Mouse (Mus musculus) CH12.LX (cell line): ENCODE results near the gene Stt3b. TPM values are rescaled to one million over a fixed set of nuclear protein-coding genes. Genes with fewer than 3 reads are reported as not detected.
A peak's percentile ranks its signal among the peaks of the same experiment; 100 is the strongest.

ENCODE experiments used
- DNase-seq: peaks from one replicate; pipeline ENCODE4 v3.0.0-alpha.2; 2013; ENCODE audit errors: extremely low read depth
- H3K27ac ChIP-seq: 2 replicates; pipeline ENCODE4 v1.5.1; 2012; ENCODE audit warnings: low read depth, mild to moderate bottlenecking, control low read depth, moderate library complexity; ENCODE audit not compliant: insufficient read depth
- H3K27me3 ChIP-seq: replicated peaks from 2 replicates; pipeline ENCODE3; 2012; ENCODE audit warnings: inconsistent platforms
- H3K36me3 ChIP-seq, 2 experiments: replicated peaks in 1 of 2; 2 replicates each; pipeline versions ENCODE3 to v1.6.1; 2012; ENCODE audit warnings: inconsistent platforms in 1 of 2, low read length in 1 of 2, mild to moderate bottlenecking in 1 of 2, mixed read lengths in 1 of 2, moderate library complexity in 1 of 2; ENCODE audit not compliant: control insufficient read depth in 1 of 2, insufficient read depth in 1 of 2
- H3K4me1 ChIP-seq, 2 experiments: 2 replicates each; pipeline ENCODE4 v1.6.1; 2012; ENCODE audit warnings: inconsistent platforms in 1 of 2, moderate library complexity in 1 of 2; ENCODE audit not compliant: insufficient read depth in 2 of 2, control insufficient read depth in 1 of 2
- H3K4me2 ChIP-seq: 2 replicates; pipeline ENCODE4 v1.6.1; 2012; ENCODE audit warnings: low read depth, mild to moderate bottlenecking, control low read depth; ENCODE audit not compliant: poor library complexity, insufficient read depth, severe bottlenecking
- H3K4me3 ChIP-seq, 3 experiments: fragments of 150-350 bp in 1 of 3; sonication (generic) in 1 of 3; replicated peaks in 1 of 3; 2 replicates each; pipeline versions ENCODE3 to v1.5.1; 2011 to 2012; ENCODE audit warnings: low read depth in 2 of 3, low read length in 2 of 3, mild to moderate bottlenecking in 2 of 3, moderate library complexity in 2 of 3, control low read depth in 1 of 3, improper control_type of control experiment in 1 of 3, inconsistent platforms in 1 of 3, mixed read lengths in 1 of 3; ENCODE audit not compliant: poor library complexity in 1 of 3
- H3K79me2 ChIP-seq: replicated peaks from 2 replicates; pipeline ENCODE4 v1.6.1; 2012; ENCODE audit warnings: mild to moderate bottlenecking, moderate library complexity; ENCODE audit not compliant: control insufficient read depth, poor library complexity, insufficient read depth, severe bottlenecking; ENCODE audit errors: extremely low read depth
- H3K9ac ChIP-seq: 2 replicates; pipeline ENCODE4 v1.6.1; 2012; ENCODE audit warnings: low read depth, mild to moderate bottlenecking, control low read depth, moderate library complexity; ENCODE audit not compliant: insufficient read depth
- H3K9me3 ChIP-seq: replicated peaks from 2 replicates; pipeline ENCODE3; 2012; ENCODE audit warnings: low read length, inconsistent platforms, mixed read lengths
- BHLHE40 ChIP-seq: IDR thresholded peaks from 2 replicates; pipeline ENCODE4 v1.6.1; 2011; ENCODE audit warnings: mild to moderate bottlenecking, low read depth, low read length, improper control_type of control experiment
- E2F4 ChIP-seq: IDR thresholded peaks from 2 replicates; pipeline ENCODE4 v1.6.1; 2011; ENCODE audit warnings: low read depth, low read length, improper control_type of control experiment; ENCODE audit not compliant: insufficient replicate concordance
- ELF1 ChIP-seq: IDR thresholded peaks from 2 replicates; pipeline ENCODE4 v1.6.1; 2014; ENCODE audit warnings: low read depth, mild to moderate bottlenecking, inconsistent platforms, low read length, improper control_type of control experiment
- HCFC1 ChIP-seq: IDR thresholded peaks from 2 replicates; pipeline ENCODE4 v1.6.1; 2012; ENCODE audit warnings: low read depth, mild to moderate bottlenecking, inconsistent platforms, low read length, improper control_type of control experiment
- IRF4 ChIP-seq: IDR thresholded peaks from 2 replicates; pipeline ENCODE4 v1.6.1; 2014; ENCODE audit warnings: low read depth, mild to moderate bottlenecking, inconsistent platforms, low read length, improper control_type of control experiment
- JUND ChIP-seq: conservative IDR thresholded peaks from 2 replicates; pipeline ENCODE4 v1.6.1; 2011; ENCODE audit warnings: low read depth, low read length, improper control_type of control experiment
- KAT2A ChIP-seq: IDR thresholded peaks from 2 replicates; pipeline ENCODE4 v1.6.1; 2012; ENCODE audit warnings: low read length, improper control_type of control experiment, inconsistent platforms; ENCODE audit not compliant: insufficient replicate concordance
- MAZ ChIP-seq: IDR thresholded peaks from 2 replicates; pipeline ENCODE4 v1.6.1; 2012; ENCODE audit warnings: low read depth, mild to moderate bottlenecking, inconsistent platforms, low read length, improper control_type of control experiment, moderate library complexity
- MEF2A ChIP-seq: IDR thresholded peaks from 2 replicates; pipeline ENCODE4 v1.6.1; 2014; ENCODE audit warnings: low read depth, mild to moderate bottlenecking, inconsistent platforms, low read length, improper control_type of control experiment, borderline replicate concordance
- MXI1 ChIP-seq: IDR thresholded peaks from 2 replicates; pipeline ENCODE4 v1.6.1; 2011; ENCODE audit warnings: mild to moderate bottlenecking, low read depth, low read length, improper control_type of control experiment
- MYC ChIP-seq: IDR thresholded peaks from 2 replicates; pipeline ENCODE4 v1.6.1; 2011; ENCODE audit warnings: low read depth, mild to moderate bottlenecking, improper control_type of control experiment, low read length
- NELFE ChIP-seq: IDR thresholded peaks from 2 replicates; pipeline ENCODE4 v1.6.1; 2011; ENCODE audit warnings: low read depth, low read length, improper control_type of control experiment
- NRF1 ChIP-seq: IDR thresholded peaks from 2 replicates; pipeline ENCODE4 v1.6.1; 2014; ENCODE audit warnings: low read depth, mild to moderate bottlenecking, inconsistent platforms, low read length, improper control_type of control experiment, moderate library complexity
- PAX5 ChIP-seq: IDR thresholded peaks from 2 replicates; pipeline ENCODE4 v1.6.1; 2012; ENCODE audit warnings: low read length, inconsistent platforms, mixed read lengths
- POLR2A ChIP-seq: IDR thresholded peaks from 2 replicates; pipeline ENCODE4 v1.6.1; 2011; ENCODE audit warnings: low read depth, mild to moderate bottlenecking, improper control_type of control experiment, low read length
- RAD21 ChIP-seq: IDR thresholded peaks from 2 replicates; pipeline ENCODE4 v1.6.1; 2011; ENCODE audit warnings: low read depth, mild to moderate bottlenecking, low read length, improper control_type of control experiment, moderate library complexity
- RCOR1 ChIP-seq: conservative IDR thresholded peaks from 2 replicates; pipeline ENCODE4 v1.6.1; 2012; ENCODE audit warnings: low read depth, mild to moderate bottlenecking, inconsistent platforms, low read length, improper control_type of control experiment
- SIN3A ChIP-seq: IDR thresholded peaks from 2 replicates; pipeline ENCODE4 v1.6.1; 2012; ENCODE audit warnings: low read length, improper control_type of control experiment, inconsistent platforms
- SMC3 ChIP-seq: IDR thresholded peaks from 2 replicates; pipeline ENCODE4 v1.6.1; 2011; ENCODE audit warnings: low read depth, low read length, improper control_type of control experiment
- UBTF ChIP-seq: IDR thresholded peaks from 2 replicates; pipeline ENCODE4 v1.6.1; 2012; ENCODE audit warnings: low read depth, mild to moderate bottlenecking, inconsistent platforms, low read length, improper control_type of control experiment, moderate library complexity
- USF2 ChIP-seq: conservative IDR thresholded peaks from 2 replicates; pipeline ENCODE4 v1.6.1; 2011; ENCODE audit warnings: low read depth, low read length, improper control_type of control experiment
- ZC3H11A ChIP-seq: IDR thresholded peaks from 2 replicates; pipeline ENCODE4 v1.6.1; 2012; ENCODE audit warnings: low read depth, mild to moderate bottlenecking, inconsistent platforms, low read length, improper control_type of control experiment
- ZKSCAN1 ChIP-seq: IDR thresholded peaks from 2 replicates; pipeline ENCODE4 v1.6.1; 2012; ENCODE audit warnings: low read depth, inconsistent platforms, low read length, improper control_type of control experiment, borderline replicate concordance
- dilution Hi-C: fragments of 300-500 bp; cut with MboI; formaldehyde crosslinking; loops from 2 replicates; pipeline ENCODE4 v1.14.3; 2020; ENCODE audit warnings: low sequenced_read_pairs; ENCODE audit not compliant: extremely low pct_unique_long_range_greater_than_20kb, extremely low pct_ligation_motif_present
- in situ Hi-C: fragments of 300-500 bp; cut with MboI; formaldehyde crosslinking; loops from 3 replicates; pipeline ENCODE4 v1.14.3; 2019; ENCODE audit warnings: low sequenced_read_pairs, low pct_ligation_motif_present, low pct_unique_long_range_greater_than_20kb, mixed read lengths
- polyA plus RNA-seq: library from polyadenylated mRNA; unstranded; fragments of >175 nt; gene quantifications from 2 replicates; pipeline ENCODE4 v1.2.1, GENCODE M21; 2012; ENCODE audit warnings: low read depth; ENCODE audit not compliant: insufficient read length
- total RNA-seq, 2 experiments: library from RNA; depleted of rRNA; stranded (reverse); fragments of 300-350 nt in 1 of 2; fragments of >200 nt in 1 of 2; gene quantifications; 2 replicates each; pipeline ENCODE4 v1.2.3; 2012 to 2014

Gene Stt3b
- total and polyA plus RNA-seq, 3 experiments, result 103 to 155 (median 118) TPM

- Histone ChIP-seq H3K9me3 (no peaks in the 10 kb centered on the region), H3K4me2 (no peak overlapping the region), H3K9ac (no peak overlapping the region), H3K4me3 (no peak overlapping the region), H3K79me2 (no peaks in the 10 kb centered on the region), H3K4me1 (no peaks in the 10 kb centered on the region), H3K27me3 (no peaks in the 10 kb centered on the region), H3K36me3 (no peaks in the 10 kb centered on the region), H3K27ac (no peak overlapping the region)
- in situ Hi-C loops, result no loop called here
- dilution Hi-C loops, result no loop called here
- TF ChIP-seq POLR2A (no peak), E2F4 (no peak), USF2 (no peak), ZKSCAN1 (no peak), MYC (no peak), NRF1 (no peak)
- no peak for DNase-seq
These were observed 28.6 kb upstream of the Stt3b start for GRCm38 (mm10) chr9:115338816-115339215.

DNA sequence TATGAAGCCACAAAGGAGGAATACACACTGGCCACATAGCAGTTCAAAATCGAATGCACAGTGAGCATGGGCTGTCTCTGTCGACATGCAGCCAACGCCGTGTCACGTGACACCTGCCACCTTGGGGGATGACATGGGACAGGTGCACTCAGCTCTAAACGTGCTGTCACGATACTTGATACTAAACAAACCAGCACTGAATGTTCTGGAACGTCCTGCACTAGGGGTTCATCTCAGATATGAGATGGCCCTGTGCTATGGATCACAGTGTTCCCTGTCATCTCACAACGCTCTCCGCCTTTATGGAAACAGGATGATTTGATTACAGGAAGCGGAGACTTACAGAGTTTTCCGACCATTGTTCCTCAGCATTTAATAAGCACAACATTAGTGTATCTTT lies 22.8 kb upstream of the Stt3b start:
- TF ChIP-seq BHLHE40 (0 out of 2 replicates have a peak, but pooled peaks have one; percentile 20), ZKSCAN1 (no peak)
- dilution Hi-C loops, result no loop called here
- H3K27ac ChIP-seq, result no peak overlapping the region

DNA sequence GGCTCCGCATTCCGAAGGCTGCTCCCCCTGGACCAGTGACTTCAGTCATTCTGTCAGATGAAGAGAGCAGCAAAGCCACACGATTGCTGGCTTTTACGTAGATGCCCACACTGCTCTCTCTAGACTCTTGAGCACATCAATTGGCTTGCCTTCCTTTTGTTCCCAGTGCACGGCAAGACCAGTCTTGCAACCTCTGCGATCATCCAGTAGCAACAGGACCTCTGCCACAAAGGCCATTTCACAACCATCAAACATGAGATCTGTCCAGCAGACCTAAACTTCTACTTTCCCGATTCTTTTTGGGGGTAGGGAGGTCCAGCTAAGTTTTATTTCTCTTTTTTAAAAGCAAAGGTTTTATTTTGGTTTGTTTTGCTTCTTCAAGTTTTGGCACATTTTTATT lies 22.1 kb upstream of the Stt3b start:
- Histone ChIP-seq H3K4me3 (no peak overlapping the region), H3K27me3 (no peaks in the 10 kb centered on the region), H3K9me3 (no peaks in the 10 kb centered on the region), H3K9ac (no peak overlapping the region), H3K4me1 (peaks cover 0 to 3% of the 10 kb centered on the region in 2 experiments; a peak in 1 of 4 replicates), H3K27ac (no peak overlapping the region), H3K4me2 (no peak overlapping the region), H3K36me3 (no peaks in the 10 kb centered on the region), H3K79me2 (no peaks in the 10 kb centered on the region)
- TF ChIP-seq NRF1 (no peak), MAZ (no peak), SIN3A (no peak), PAX5 (no peak), IRF4 (no peak), KAT2A (no peak), RCOR1 (no peak), RAD21 (no peak), HCFC1 (no peak), JUND (no peak), MEF2A (no peak), SMC3 (no peak), UBTF (no peak), MXI1 (no peak), NELFE (no peak), ZC3H11A (no peak), BHLHE40 (no peak), ELF1 (no peak)
- no peak for DNase-seq
- dilution Hi-C loops (no loop called here), in situ Hi-C loops (no loop called here)

More for the DNA sequence above, 22.8 kb upstream of the Stt3b start:
- Histone ChIP-seq H3K4me1 (peaks cover 0 to 3% of the 10 kb centered on the region in 2 experiments; a peak in 1 of 4 replicates), H3K36me3 (no peaks in the 10 kb centered on the region), H3K79me2 (no peaks in the 10 kb centered on the region), H3K9me3 (no peaks in the 10 kb centered on the region), H3K9ac (no peak overlapping the region), H3K4me2 (no peak overlapping the region), H3K27me3 (no peaks in the 10 kb centered on the region), H3K4me3 (no peak overlapping the region)
- DNase-seq, result no peak
- in situ Hi-C loops, result no loop called here
